Mouse (Mus musculus): Measurements from ENCODE around the gene Sec16a. TPM values are rescaled to one million over a fixed set of nuclear protein-coding genes. Genes with fewer than 3 reads are reported as not detected.

Gene Sec16a
- polyA plus RNA-seq, 1 experiment from 2014 or later: 36.3 TPM

DNA sequence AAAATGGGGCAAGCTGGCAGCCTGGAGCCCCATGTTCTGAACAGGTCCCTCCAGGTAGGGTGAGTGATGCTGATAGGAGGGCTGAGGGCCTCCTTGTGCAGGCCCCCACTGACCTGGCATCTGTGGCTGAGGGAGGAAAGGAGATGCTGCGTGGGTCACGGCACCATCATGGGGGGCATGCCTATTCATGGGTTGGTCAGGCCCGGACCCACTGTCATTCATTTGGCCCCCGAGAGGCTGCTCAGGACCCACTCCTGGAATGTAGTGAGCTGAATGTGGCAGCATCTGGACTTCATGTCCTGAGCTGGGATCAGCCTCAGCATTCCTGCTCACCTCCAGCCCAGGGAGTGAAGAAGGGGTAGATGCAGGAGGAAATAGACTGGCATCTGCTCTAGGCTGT lies 3.8 kb downstream of the Sec16a start:
- ATAC-seq (ENCODE audit: insufficient number of reproducible peaks, low FRiP score, low TSS enrichment, low read depth) (no peak), DNase-seq (ENCODE audit: low spot score) (no peak)
- Histone ChIP-seq H3K4me2 (ENCODE audit: low read depth, severe bottlenecking) (no peak overlapping the region), H3K4me1 (ENCODE audit: control insufficient read depth, insufficient read depth, low read length) (peaks cover 7% of the 10 kb centered on the region; the same call in 1 of the 2 replicates), H3K9ac (ENCODE audit: low read length) (no peak overlapping the region), H3K27ac (replicated peaks; ENCODE audit: low read depth, low read length) (no peak overlapping the region), H3K9me3 (ENCODE audit: control insufficient read depth, low read length) (no peaks in the 10 kb centered on the region), H3K36me3 (ENCODE audit: control insufficient read depth, insufficient read depth, low read length) (peaks cover 21% of the 10 kb centered on the region), H3K27me3 (ENCODE audit: control insufficient read depth, insufficient read depth, low read length) (no peaks in the 10 kb centered on the region), H3K4me3 (ENCODE audit: low read depth, low read length) (no peak overlapping the region)
- 94% methylated on average over 4 of the region's 4 CpGs for WGBS

DNA sequence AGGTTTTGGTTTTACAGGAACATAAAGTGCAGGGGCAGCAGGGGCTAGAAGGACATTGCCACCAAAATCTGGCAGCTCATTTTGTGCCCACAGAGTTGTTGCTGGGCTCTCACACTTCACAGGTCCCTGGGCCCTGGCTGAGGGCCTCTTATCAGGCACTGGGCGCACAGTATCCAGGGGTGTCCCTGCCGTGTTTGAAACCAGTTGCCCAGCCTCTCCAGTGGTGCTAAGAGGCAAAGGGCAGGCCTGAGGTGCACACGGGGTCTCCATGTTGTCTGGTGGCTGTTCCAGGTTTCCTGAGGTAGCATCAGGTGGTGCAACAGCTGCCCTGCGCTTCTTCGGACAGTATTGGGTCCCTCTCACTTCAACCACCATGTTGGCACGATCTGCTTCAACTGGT lies 5.3 kb downstream of the Sec16a start:
- DNase-seq (ENCODE audit: low spot score) (no peak), ATAC-seq (ENCODE audit: insufficient number of reproducible peaks, low FRiP score, low TSS enrichment, low read depth) (no peak)
- no peaks in the 10 kb centered on the region for H3K9me3 ChIP-seq (ENCODE audit: control insufficient read depth, low read length)
- H3K27me3 ChIP-seq (ENCODE audit: control insufficient read depth, insufficient read depth, low read length): no peaks in the 10 kb centered on the region
- peaks cover 24% of the 10 kb centered on the region for H3K36me3 ChIP-seq (ENCODE audit: control insufficient read depth, insufficient read depth, low read length)
- no peak overlapping the region for H3K9ac ChIP-seq (ENCODE audit: low read length)
- H3K4me3 ChIP-seq (ENCODE audit: low read depth, low read length): no peak overlapping the region
- no peak overlapping the region for H3K4me2 ChIP-seq (ENCODE audit: low read depth, severe bottlenecking)
- WGBS: 92% methylated on average over 6 of the region's 6 CpGs
- no peak overlapping the region for H3K27ac ChIP-seq (replicated peaks; ENCODE audit: low read depth, low read length)
- peaks cover 7% of the 10 kb centered on the region; the same call in 1 of the 2 replicates for H3K4me1 ChIP-seq (ENCODE audit: control insufficient read depth, insufficient read depth, low read length)

DNA sequence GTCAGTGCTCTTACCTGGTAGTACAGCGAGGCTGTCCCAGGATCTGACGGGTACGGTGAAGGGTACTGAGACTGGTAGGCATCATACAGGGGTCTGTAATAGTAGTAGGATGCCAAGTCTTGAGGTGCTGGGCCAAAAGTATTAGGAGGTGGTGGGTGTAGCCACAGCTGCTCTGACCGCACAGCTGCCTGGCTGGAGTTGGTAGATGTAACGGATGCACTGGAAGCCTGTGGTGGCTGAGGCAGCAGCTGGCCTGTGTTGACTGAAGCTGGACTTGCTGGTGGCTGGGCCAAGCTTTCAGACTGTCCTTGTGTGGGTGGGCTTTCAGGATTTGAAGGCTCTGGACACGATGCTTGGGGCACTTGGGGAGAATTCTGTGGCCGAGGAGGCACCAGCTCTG lies 6.6 kb downstream of the Sec16a start:
- DNase-seq (ENCODE audit: low spot score): no peak
- no peaks in the 10 kb centered on the region; the same call in 1 of the 2 replicates for H3K4me1 ChIP-seq (ENCODE audit: control insufficient read depth, insufficient read depth, low read length)
- H3K27me3 ChIP-seq (ENCODE audit: control insufficient read depth, insufficient read depth, low read length): no peaks in the 10 kb centered on the region
- no peak overlapping the region for H3K4me2 ChIP-seq (ENCODE audit: low read depth, severe bottlenecking)
- peaks cover 29% of the 10 kb centered on the region for H3K36me3 ChIP-seq (ENCODE audit: control insufficient read depth, insufficient read depth, low read length)
- H3K4me3 ChIP-seq (ENCODE audit: low read depth, low read length): no peak overlapping the region
- 94% methylated on average over 7 of the region's 7 CpGs for whole genome bisulfite sequencing
- H3K9me3 ChIP-seq (ENCODE audit: control insufficient read depth, low read length): no peaks in the 10 kb centered on the region
- no peak for ATAC-seq (ENCODE audit: insufficient number of reproducible peaks, low FRiP score, low TSS enrichment, low read depth)
- H3K27ac ChIP-seq (replicated peaks; ENCODE audit: low read depth, low read length): no peak overlapping the region
- no peak overlapping the region for H3K9ac ChIP-seq (ENCODE audit: low read length)

DNA sequence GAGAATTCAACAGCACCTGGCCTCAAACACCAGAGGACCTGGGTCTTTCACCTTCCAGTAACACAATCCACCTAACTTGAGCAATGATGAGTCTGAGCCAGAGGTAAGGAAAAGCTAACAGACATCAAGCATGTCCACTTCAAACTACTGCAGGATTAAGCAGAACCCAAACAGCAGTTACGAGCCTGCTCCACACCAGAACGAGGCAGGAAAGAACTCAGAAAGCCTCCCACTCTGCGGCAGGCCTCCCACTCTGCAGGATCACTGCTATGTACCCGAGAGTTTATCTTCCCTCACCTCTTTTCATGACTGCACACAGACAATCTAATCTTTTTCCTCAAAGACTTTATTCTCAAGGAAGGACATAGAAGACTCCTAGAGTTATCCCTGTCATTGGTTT lies 7.8 kb downstream of the Sec16a start:
- ATAC-seq (ENCODE audit: insufficient number of reproducible peaks, low FRiP score, low TSS enrichment, low read depth): no peak

DNA sequence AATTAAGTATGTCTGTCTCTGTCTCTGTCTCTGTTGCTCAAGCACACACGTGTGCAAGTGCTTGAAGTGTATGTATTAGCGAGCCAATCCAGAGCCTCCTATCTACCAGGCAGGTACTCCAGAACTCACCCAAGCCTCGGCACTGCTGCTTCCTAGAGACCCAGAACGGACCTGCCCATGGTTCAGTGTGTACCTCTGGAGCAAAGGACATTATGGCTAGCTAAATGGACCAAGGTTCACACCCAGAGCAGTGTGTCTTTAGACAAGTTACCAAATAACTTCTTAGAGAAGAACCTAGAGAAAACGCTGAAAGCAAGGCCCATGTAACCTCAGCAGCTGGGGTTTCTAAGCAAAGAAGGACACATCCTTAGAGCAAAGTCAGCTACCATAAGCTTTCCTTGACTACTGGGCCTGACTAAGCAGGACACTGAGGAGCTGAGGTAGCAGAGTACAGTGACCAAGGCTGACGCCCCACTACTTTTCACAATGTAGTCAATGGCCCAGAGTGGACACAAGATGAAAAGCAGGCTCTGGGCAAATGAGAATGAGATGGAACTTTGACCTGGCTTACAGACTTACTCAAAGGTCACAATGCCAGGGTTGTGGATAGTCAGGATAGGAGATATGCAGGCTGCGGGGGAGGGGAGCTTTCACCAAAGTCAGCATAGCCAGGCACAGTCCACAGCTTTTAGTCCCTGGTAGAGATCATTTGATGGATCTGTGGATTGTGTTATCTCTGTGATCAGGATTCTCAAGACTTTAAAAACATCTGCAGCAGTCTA lies 10.0 kb downstream of the Sec16a start:
- Histone ChIP-seq H3K36me3 (ENCODE audit: control insufficient read depth, insufficient read depth, low read length) (peaks cover 24% of the 10 kb centered on the region), H3K27ac (replicated peaks; ENCODE audit: low read depth, low read length) (no peak overlapping the region), H3K9ac (ENCODE audit: low read length) (no peak overlapping the region), H3K9me3 (ENCODE audit: control insufficient read depth, low read length) (no peaks in the 10 kb centered on the region), H3K27me3 (ENCODE audit: control insufficient read depth, insufficient read depth, low read length) (no peaks in the 10 kb centered on the region), H3K4me3 (ENCODE audit: low read depth, low read length) (no peak overlapping the region), H3K4me1 (ENCODE audit: control insufficient read depth, insufficient read depth, low read length) (no peaks in the 10 kb centered on the region), H3K4me2 (ENCODE audit: low read depth, severe bottlenecking) (no peak overlapping the region)
- DNase-seq (ENCODE audit: low spot score) (no peak), ATAC-seq (ENCODE audit: insufficient number of reproducible peaks, low FRiP score, low TSS enrichment, low read depth) (no peak)
- 89% methylated on average over 7 of the region's 7 CpGs for whole genome bisulfite sequencing

More for the DNA sequence above, 7.8 kb downstream of the Sec16a start:
- H3K4me1 ChIP-seq (ENCODE audit: control insufficient read depth, insufficient read depth, low read length): no peaks in the 10 kb centered on the region
- peaks cover 29% of the 10 kb centered on the region for H3K36me3 ChIP-seq (ENCODE audit: control insufficient read depth, insufficient read depth, low read length)
- DNase-seq (ENCODE audit: low spot score): no peak
- H3K9me3 ChIP-seq (ENCODE audit: control insufficient read depth, low read length): no peaks in the 10 kb centered on the region
- H3K4me3 ChIP-seq (ENCODE audit: low read depth, low read length): no peak overlapping the region
- 81% methylated on average over 4 of the region's 4 CpGs for WGBS
- H3K9ac ChIP-seq (ENCODE audit: low read length): no peak overlapping the region
- no peak overlapping the region for H3K27ac ChIP-seq (replicated peaks; ENCODE audit: low read depth, low read length)
- H3K27me3 ChIP-seq (ENCODE audit: control insufficient read depth, insufficient read depth, low read length): no peaks in the 10 kb centered on the region
- no peak overlapping the region for H3K4me2 ChIP-seq (ENCODE audit: low read depth, severe bottlenecking)

DNA sequence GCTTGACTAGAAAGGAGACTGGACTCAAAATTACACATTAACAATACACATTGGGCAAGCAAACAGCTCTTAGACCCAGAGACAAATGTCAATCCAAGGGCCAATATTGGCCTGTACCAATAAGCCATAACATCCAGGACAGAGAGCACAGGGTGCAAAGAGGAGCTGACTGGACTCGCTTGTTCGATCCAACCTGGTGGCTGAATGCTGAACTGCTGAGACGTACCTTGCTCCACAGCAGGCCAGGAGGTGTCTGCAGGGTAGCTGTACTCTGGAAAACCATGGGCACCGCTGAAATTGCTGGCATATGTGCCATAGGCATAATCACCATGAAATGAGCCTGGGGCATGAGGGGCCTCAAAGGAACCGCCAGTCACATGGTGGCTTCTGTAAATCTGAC lies 15.2 kb downstream of the Sec16a start:
- H3K4me3 ChIP-seq (ENCODE audit: low read depth, low read length): no peak overlapping the region
- peaks cover 42% of the 10 kb centered on the region for H3K36me3 ChIP-seq (ENCODE audit: control insufficient read depth, insufficient read depth, low read length)
- no peaks in the 10 kb centered on the region for H3K4me1 ChIP-seq (ENCODE audit: control insufficient read depth, insufficient read depth, low read length)
- ATAC-seq (ENCODE audit: insufficient number of reproducible peaks, low FRiP score, low TSS enrichment, low read depth) (no peak), DNase-seq (ENCODE audit: low spot score) (no peak)
- no peaks in the 10 kb centered on the region for H3K27me3 ChIP-seq (ENCODE audit: control insufficient read depth, insufficient read depth, low read length)
- H3K27ac ChIP-seq (replicated peaks; ENCODE audit: low read depth, low read length): no peak overlapping the region
- WGBS: 93% methylated on average over 5 of the region's 5 CpGs
- no peak overlapping the region for H3K9ac ChIP-seq (ENCODE audit: low read length)
- no peak overlapping the region for H3K4me2 ChIP-seq (ENCODE audit: low read depth, severe bottlenecking)
- H3K9me3 ChIP-seq (ENCODE audit: control insufficient read depth, low read length): no peaks in the 10 kb centered on the region

DNA sequence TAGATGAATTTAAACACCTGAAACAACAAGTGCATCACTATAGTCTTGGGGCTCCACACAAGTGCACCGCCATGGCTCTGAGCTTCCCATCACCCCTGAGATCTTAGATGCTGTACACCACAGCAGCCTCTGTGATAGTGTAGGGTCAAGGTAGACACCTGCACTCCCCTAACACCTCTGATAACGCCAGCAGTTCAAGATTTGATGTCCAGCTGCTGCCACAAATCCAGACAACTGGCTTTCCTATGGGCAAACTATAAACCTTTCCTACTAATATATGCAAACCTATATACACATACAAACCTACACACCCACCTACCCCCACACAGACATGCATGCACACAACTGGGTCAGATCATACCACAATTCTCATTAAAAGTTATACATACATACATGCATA lies 20.5 kb downstream of the Sec16a start:
- H3K9ac ChIP-seq (ENCODE audit: low read length): no peak overlapping the region
- WGBS: 98% methylated on average over 2 of the region's 2 CpGs
- H3K9me3 ChIP-seq (ENCODE audit: control insufficient read depth, low read length): no peaks in the 10 kb centered on the region
- ATAC-seq (ENCODE audit: insufficient number of reproducible peaks, low FRiP score, low TSS enrichment, low read depth) (no peak), DNase-seq (ENCODE audit: low spot score) (no peak)
- no peak overlapping the region for H3K4me3 ChIP-seq (ENCODE audit: low read depth, low read length)
- H3K4me1 ChIP-seq (ENCODE audit: control insufficient read depth, insufficient read depth, low read length): no peaks in the 10 kb centered on the region
- H3K36me3 ChIP-seq (ENCODE audit: control insufficient read depth, insufficient read depth, low read length): peaks cover 50% of the 10 kb centered on the region
- H3K4me2 ChIP-seq (ENCODE audit: low read depth, severe bottlenecking): no peak overlapping the region
- no peaks in the 10 kb centered on the region for H3K27me3 ChIP-seq (ENCODE audit: control insufficient read depth, insufficient read depth, low read length)
- H3K27ac ChIP-seq (replicated peaks; ENCODE audit: low read depth, low read length): no peak overlapping the region

DNA sequence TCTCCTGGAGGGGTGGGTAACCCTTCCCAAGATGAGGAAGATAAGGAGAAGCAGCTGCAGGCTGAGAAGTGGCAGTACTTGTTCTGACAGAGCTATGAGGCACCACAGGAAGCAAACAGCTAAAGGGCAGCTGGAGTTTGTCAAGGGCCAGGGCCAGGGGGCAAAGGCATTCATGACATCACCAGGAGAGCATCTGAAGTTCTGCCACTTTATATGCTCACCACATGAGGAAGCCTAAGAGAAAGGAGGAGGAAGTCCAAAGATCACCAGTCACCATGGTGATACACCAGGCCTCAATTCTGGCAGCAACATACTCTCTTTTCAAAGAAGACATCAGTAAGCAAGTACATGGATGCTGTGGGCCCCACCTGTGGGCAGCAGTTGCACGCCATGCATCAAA lies 21.9 kb downstream of the Sec16a start:
- WGBS: 94% methylated on average over 1 of the region's 1 CpGs
- no peak overlapping the region for H3K27ac ChIP-seq (replicated peaks; ENCODE audit: low read depth, low read length)
- DNase-seq (ENCODE audit: low spot score) (no peak), ATAC-seq (ENCODE audit: insufficient number of reproducible peaks, low FRiP score, low TSS enrichment, low read depth) (no peak)
- no peaks in the 10 kb centered on the region for H3K4me1 ChIP-seq (ENCODE audit: control insufficient read depth, insufficient read depth, low read length)
- no peaks in the 10 kb centered on the region for H3K9me3 ChIP-seq (ENCODE audit: control insufficient read depth, low read length)
- no peak overlapping the region for H3K9ac ChIP-seq (ENCODE audit: low read length)
- H3K27me3 ChIP-seq (ENCODE audit: control insufficient read depth, insufficient read depth, low read length): no peaks in the 10 kb centered on the region
- no peak overlapping the region for H3K4me2 ChIP-seq (ENCODE audit: low read depth, severe bottlenecking)
- no peak overlapping the region for H3K4me3 ChIP-seq (ENCODE audit: low read depth, low read length)
- H3K36me3 ChIP-seq (ENCODE audit: control insufficient read depth, insufficient read depth, low read length): peaks cover 43% of the 10 kb centered on the region

DNA sequence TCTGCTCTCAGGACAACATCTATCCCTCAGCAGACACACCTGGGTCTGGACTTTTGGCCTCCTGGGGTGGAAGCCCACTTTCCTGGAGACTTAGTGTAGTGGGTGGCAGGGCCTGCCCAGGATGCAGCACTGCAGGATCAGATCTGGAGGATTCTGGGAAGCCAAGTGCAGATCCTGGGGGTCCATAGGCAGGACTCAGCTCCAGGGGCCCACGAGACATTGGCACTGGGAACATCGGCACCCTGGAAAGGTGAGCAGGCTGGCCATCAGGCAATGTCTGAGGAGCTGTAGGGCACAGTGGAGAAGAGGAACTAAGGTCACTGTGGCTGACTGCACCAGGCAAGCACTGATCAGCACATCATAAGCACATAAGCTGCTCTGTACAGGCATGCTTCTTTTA lies 23.0 kb downstream of the Sec16a start:
- H3K4me3 ChIP-seq (ENCODE audit: low read depth, low read length): no peak overlapping the region
- no peak overlapping the region for H3K9ac ChIP-seq (ENCODE audit: low read length)
- H3K9me3 ChIP-seq (ENCODE audit: control insufficient read depth, low read length): no peaks in the 10 kb centered on the region
- no peak overlapping the region for H3K27ac ChIP-seq (replicated peaks; ENCODE audit: low read depth, low read length)
- no peaks in the 10 kb centered on the region for H3K4me1 ChIP-seq (ENCODE audit: control insufficient read depth, insufficient read depth, low read length)
- DNase-seq (ENCODE audit: low spot score) (no peak), ATAC-seq (ENCODE audit: insufficient number of reproducible peaks, low FRiP score, low TSS enrichment, low read depth) (no peak)
- WGBS: 96% methylated on average over 2 of the region's 2 CpGs
- H3K4me2 ChIP-seq (ENCODE audit: low read depth, severe bottlenecking): no peak overlapping the region
- peaks cover 44% of the 10 kb centered on the region for H3K36me3 ChIP-seq (ENCODE audit: control insufficient read depth, insufficient read depth, low read length)
- H3K27me3 ChIP-seq (ENCODE audit: control insufficient read depth, insufficient read depth, low read length): no peaks in the 10 kb centered on the region

Measured in limb, embryonic 11.5 days (tissue).